In genomic region chr2:173240738-173241137, GRCm38 (mm10) we compare ENCODE assay signal across 29 mouse cellular contexts. TPM values are rescaled to one million over a fixed set of nuclear protein-coding genes. Genes with fewer than 3 reads are reported as not detected.
DNase-seq lines count a peak whose midpoint lies in the region; ATAC-seq and TF ChIP-seq lines count a peak whose summit lies in the region.
"Had no signal": no experiment of that assay in that cellular context is flagged by ENCODE, and none has a peak within 500 bp of the region (broad histone marks: within the 10 kb centered on the region; RNA-seq: fewer than 3 reads in every experiment).

No protein-coding gene starts in this region.

- no peak overlapping the region for H3K4me3 ChIP-seq in hindbrain, embryonic 12.5 days
- no peak overlapping the region for H3K4me3 ChIP-seq in hindbrain, embryonic 11.5 days (ENCODE audit: low read depth, low read length)
- 0 out of 2 replicates have a peak overlapping the region, but pooled peaks have one; percentile 17 for H3K4me3 ChIP-seq in E14TG2a.4 (replicated peaks; ENCODE audit: low read length)
- H3K4me3 ChIP-seq in hindbrain, postnatal 0 days (ENCODE audit: low read length), result no peak overlapping the region
- H3K4me3 ChIP-seq: embryonic facial prominence, embryonic 10.5 days; embryonic facial prominence, embryonic 15.5 days; heart, adult 2 months; heart, embryonic 12.5 days; liver, embryonic 13.5 days; midbrain, embryonic 15.5 days; stomach, embryonic 15.5 days had no signal

- peaks cover 86% of the 10 kb centered on the region for H3K4me1 ChIP-seq in hindbrain, embryonic 12.5 days
- H3K4me1 ChIP-seq in hindbrain, embryonic 11.5 days (replicated peaks; ENCODE audit: control insufficient read depth, insufficient read depth, low read length), result peaks cover 37% of the 10 kb centered on the region
- peaks cover 95% of the 10 kb centered on the region for H3K4me1 ChIP-seq in E14TG2a.4 (replicated peaks; ENCODE audit: low read depth, low read length)
- peaks cover 7% of the 10 kb centered on the region for H3K4me1 ChIP-seq in hindbrain, postnatal 0 days (ENCODE audit: insufficient read depth, low read length)
- H3K4me1 ChIP-seq: liver, embryonic 13.5 days had no signal

- no peak for DNase-seq in hindbrain, embryonic 11.5 days (ENCODE audit: low spot score)
- DNase-seq in Muller cell, postnatal 12 days (ENCODE audit: inconsistent ontology term), result peak; percentile 51
- no peak for DNase-seq in hindbrain, postnatal 0 days (ENCODE audit: low spot score)
- no peak for DNase-seq in thymus, postnatal 4 days
- DNase-seq in frontal cortex, adult 2 months (ENCODE audit: extremely low spot score in 1 of 2, low spot score in 1 of 2), result no peak
- DNase-seq: adrenal gland, postnatal 10 days; B cell, adult 2 months; cerebellum, adult 8-10 months; cerebellum, postnatal 25 days; heart, adult 2 months; heart, postnatal 4 days; kidney, adult 18-20 months; kidney, postnatal 4 days; left cerebral cortex, postnatal 4 days; liver, embryonic 13.5 days; lung, adult 18-20 months; lung, postnatal 10 days; right cerebral cortex, postnatal 25 days; thymus, postnatal 14 days had no signal

- H3K27ac ChIP-seq in hindbrain, embryonic 12.5 days, result no peak overlapping the region
- H3K27ac ChIP-seq in hindbrain, embryonic 11.5 days (ENCODE audit: low read depth, low read length), result no peak overlapping the region
- no peak overlapping the region for H3K27ac ChIP-seq in hindbrain, postnatal 0 days
- H3K27ac ChIP-seq: embryonic facial prominence, embryonic 10.5 days; embryonic facial prominence, embryonic 15.5 days; heart, adult 2 months; liver, embryonic 13.5 days; macrophage; midbrain, embryonic 15.5 days; stomach, embryonic 15.5 days had no signal

- H3K36me3 ChIP-seq in hindbrain, embryonic 12.5 days, result no peaks in the 10 kb centered on the region
- H3K36me3 ChIP-seq in hindbrain, embryonic 11.5 days (ENCODE audit: control insufficient read depth, insufficient read depth, low read length), result no peaks in the 10 kb centered on the region
- peaks cover 8% of the 10 kb centered on the region; the same call in 1 of the 2 replicates for H3K36me3 ChIP-seq in E14TG2a.4 (ENCODE audit: insufficient read depth, low read length)
- no peaks in the 10 kb centered on the region for H3K36me3 ChIP-seq in hindbrain, postnatal 0 days (ENCODE audit: insufficient read depth, low read length)
- H3K36me3 ChIP-seq: embryonic facial prominence, embryonic 10.5 days; embryonic facial prominence, embryonic 15.5 days; liver, embryonic 13.5 days; midbrain, embryonic 15.5 days; stomach, embryonic 15.5 days had no signal

- 0 out of 2 replicates have a peak overlapping the region, but pooled peaks have one; percentile 24 for H3K9ac ChIP-seq in hindbrain, embryonic 12.5 days
- no peak overlapping the region for H3K9ac ChIP-seq in hindbrain, embryonic 11.5 days (ENCODE audit: low read depth, low read length)
- 0 out of 2 replicates have a peak overlapping the region, but pooled peaks have one; percentile 3 for H3K9ac ChIP-seq in hindbrain, postnatal 0 days (replicated peaks; ENCODE audit: low read length)
- H3K9ac ChIP-seq: embryonic facial prominence, embryonic 15.5 days; heart, embryonic 12.5 days; liver, embryonic 13.5 days; midbrain, embryonic 15.5 days; stomach, embryonic 15.5 days had no signal

- H3K4me2 ChIP-seq in hindbrain, embryonic 12.5 days (replicated peaks), result no peak overlapping the region
- no peak overlapping the region for H3K4me2 ChIP-seq in hindbrain, embryonic 11.5 days (replicated peaks; ENCODE audit: low read depth, low read length)
- no peak overlapping the region for H3K4me2 ChIP-seq in hindbrain, postnatal 0 days (ENCODE audit: low read depth, low read length)
- H3K4me2 ChIP-seq: embryonic facial prominence, embryonic 15.5 days; heart, embryonic 12.5 days; liver, embryonic 13.5 days; midbrain, embryonic 15.5 days; stomach, embryonic 15.5 days had no signal

- no peaks in the 10 kb centered on the region for H3K9me3 ChIP-seq in hindbrain, embryonic 12.5 days (replicated peaks)
- H3K9me3 ChIP-seq in hindbrain, embryonic 11.5 days (ENCODE audit: control insufficient read depth, low read length), result no peaks in the 10 kb centered on the region
- no peaks in the 10 kb centered on the region for H3K9me3 ChIP-seq in E14TG2a.4 (ENCODE audit: low read length)
- H3K9me3 ChIP-seq in hindbrain, postnatal 0 days (ENCODE audit: low read length), result no peaks in the 10 kb centered on the region
- H3K9me3 ChIP-seq: embryonic facial prominence, embryonic 10.5 days; embryonic facial prominence, embryonic 15.5 days; heart, embryonic 12.5 days; liver, embryonic 13.5 days; midbrain, embryonic 15.5 days; stomach, embryonic 15.5 days had no signal

- 0 out of 2 replicates have a peak, but pooled peaks cover 7% of the 10 kb centered on the region for H3K27me3 ChIP-seq in hindbrain, embryonic 12.5 days
- H3K27me3 ChIP-seq in hindbrain, embryonic 11.5 days (ENCODE audit: control insufficient read depth, insufficient read depth, low read length), result 0 out of 2 replicates have a peak, but pooled peaks cover 2% of the 10 kb centered on the region
- H3K27me3 ChIP-seq in E14TG2a.4 (ENCODE audit: insufficient read depth, low read length), result no peaks in the 10 kb centered on the region
- no peaks in the 10 kb centered on the region for H3K27me3 ChIP-seq in hindbrain, postnatal 0 days (ENCODE audit: insufficient read depth, low read length)
- H3K27me3 ChIP-seq: embryonic facial prominence, embryonic 15.5 days; heart, embryonic 12.5 days; midbrain, embryonic 15.5 days; stomach, embryonic 15.5 days had no signal

- no peak for ATAC-seq in hindbrain, embryonic 12.5 days (ENCODE audit: low FRiP score)
- ATAC-seq in hindbrain, embryonic 11.5 days (ENCODE audit: low FRiP score), result no peak
- no peak for ATAC-seq in hindbrain, postnatal 0 days
- ATAC-seq: inflammation-experienced regulatory T-cells, adult 6 months; midbrain, embryonic 15.5 days had no signal

- 27% methylated on average over 9 of the region's 9 CpGs for WGBS in hindbrain, embryonic 12.5 days
- WGBS in hindbrain, embryonic 11.5 days, result 44% methylated on average over 9 of the region's 9 CpGs
- 34% methylated on average over 9 of the region's 9 CpGs for WGBS in hindbrain, postnatal 0 days

- TF ChIP-seq CTCF in E14TG2a.4 (conservative IDR thresholded peaks at IDR 0.05; ENCODE audit: low read length), result no peak
- TF ChIP-seq CTCF in hindbrain, postnatal 0 days (IDR thresholded peaks at IDR 0.05; ENCODE audit: low read depth), result no peak

RNA-seq across cellular contexts. Expression of gene Zbp1, which starts 22.0 kb away (rescaled TPM):
- polyA plus RNA-seq in hindbrain, embryonic 12.5 days (2016; fragmentation: Nextera tagmentation; extraction: Ambion mirVana), result 0.28 TPM in 1 of 2 replicates, not detected in the other
- polyA plus RNA-seq in hindbrain, embryonic 11.5 days (2014; fragmentation: Nextera tagmentation; extraction: Ambion mirVana), result 0.33 TPM in 1 of 2 replicates, not detected in the other
- total RNA-seq in hindbrain, postnatal 0 days (2014; rRNA removed), result not detected in 2 replicates
- polyA plus RNA-seq in hindbrain, postnatal 0 days (2015; fragmentation: Nextera tagmentation; extraction: Ambion mirVana), result 0.58 and 0.68 TPM in 2 replicates
- polyA plus RNA-seq in frontal cortex, adult 2 months (2012; rRNA removed), result 0.40 and 1.1 TPM in 2 replicates
- total RNA-seq: layer of hippocampus, postnatal 25 days had no signal
- polyA plus RNA-seq: embryonic facial prominence, embryonic 10.5 days; heart, embryonic 12.5 days had no signal

RNA-seq across cellular contexts. Expression of gene Pmepa1, which starts 35.6 kb away (rescaled TPM):
- polyA plus RNA-seq in hindbrain, embryonic 12.5 days (2016; fragmentation: Nextera tagmentation; extraction: Ambion mirVana), result 5.6 and 6.3 TPM in 2 replicates
- polyA plus RNA-seq in hindbrain, embryonic 11.5 days (2014; fragmentation: Nextera tagmentation; extraction: Ambion mirVana), result 3.4 and 5.0 TPM in 2 replicates
- total RNA-seq in hindbrain, postnatal 0 days (2014; rRNA removed), result 7.7 and 16.0 TPM in 2 replicates
- polyA plus RNA-seq in hindbrain, postnatal 0 days (2015; fragmentation: Nextera tagmentation; extraction: Ambion mirVana), result 2.6 and 3.0 TPM in 2 replicates
- polyA plus RNA-seq in frontal cortex, adult 2 months (2012; rRNA removed), result 40.4 and 57.2 TPM in 2 replicates
